ENCODE assay signal across 35 mouse cellular contexts in genomic region chr5:106557733-106558132, GRCm38 (mm10). TPM values are rescaled to one million over a fixed set of nuclear protein-coding genes. Genes with fewer than 3 reads are reported as not detected.
A peak's percentile ranks its signal among the peaks of the same experiment; 100 is the strongest.
DNase-seq lines count a peak whose midpoint lies in the region; ATAC-seq and TF ChIP-seq lines count a peak whose summit lies in the region.
"Had no signal": no experiment of that assay in that cellular context is flagged by ENCODE, and none has a peak within 500 bp of the region (broad histone marks: within the 10 kb centered on the region; RNA-seq: fewer than 3 reads in every experiment).

No protein-coding gene starts in this region.

- 31% methylated on average over 11 of the region's 11 CpGs for WGBS in forebrain, embryonic 15.5 days
- WGBS in forebrain, embryonic 13.5 days, result 25% methylated on average over 11 of the region's 11 CpGs
- WGBS in midbrain, embryonic 14.5 days, result 54% methylated on average over 11 of the region's 11 CpGs
- WGBS in midbrain, embryonic 15.5 days, result 52% methylated on average over 11 of the region's 11 CpGs
- WGBS in forebrain, postnatal 0 days, result 23% methylated on average over 11 of the region's 11 CpGs
- 30% methylated on average over 11 of the region's 11 CpGs for WGBS in stomach, postnatal 0 days

- no peak overlapping the region for H3K4me3 ChIP-seq in forebrain, embryonic 15.5 days
- H3K4me3 ChIP-seq in forebrain, embryonic 13.5 days, result no peak overlapping the region
- H3K4me3 ChIP-seq in midbrain, embryonic 14.5 days (replicated peaks; ENCODE audit: low read depth, low read length), result no peak overlapping the region
- no peak overlapping the region for H3K4me3 ChIP-seq in midbrain, embryonic 15.5 days
- no peak overlapping the region for H3K4me3 ChIP-seq in forebrain, postnatal 0 days (ENCODE audit: low read depth, low read length)
- no peak overlapping the region for H3K4me3 ChIP-seq in stomach, postnatal 0 days (ENCODE audit: low read depth, low read length)
- H3K4me3 ChIP-seq: embryonic facial prominence, embryonic 10.5 days; heart, adult 2 months; liver, embryonic 13.5 days; midbrain, embryonic 12.5 days; myocyte; stomach, embryonic 15.5 days had no signal

- H3K36me3 ChIP-seq in forebrain, embryonic 15.5 days, result no peaks in the 10 kb centered on the region
- H3K36me3 ChIP-seq in forebrain, embryonic 13.5 days (ENCODE audit: poor library complexity, severe bottlenecking), result no peaks in the 10 kb centered on the region
- no peaks in the 10 kb centered on the region for H3K36me3 ChIP-seq in midbrain, embryonic 14.5 days (ENCODE audit: control insufficient read depth, insufficient read depth, low read length)
- H3K36me3 ChIP-seq in midbrain, embryonic 15.5 days (replicated peaks), result no peaks in the 10 kb centered on the region
- no peaks in the 10 kb centered on the region for H3K36me3 ChIP-seq in forebrain, postnatal 0 days (ENCODE audit: insufficient read depth)
- H3K36me3 ChIP-seq in stomach, postnatal 0 days (ENCODE audit: control insufficient read depth, insufficient read depth, low read length), result no peaks in the 10 kb centered on the region
- H3K36me3 ChIP-seq: embryonic facial prominence, embryonic 10.5 days; liver, embryonic 13.5 days; midbrain, embryonic 12.5 days; stomach, embryonic 15.5 days had no signal

- H3K27ac ChIP-seq in forebrain, embryonic 15.5 days (replicated peaks), result no peak overlapping the region
- H3K27ac ChIP-seq in forebrain, embryonic 13.5 days, result no peak overlapping the region
- H3K27ac ChIP-seq in midbrain, embryonic 14.5 days (replicated peaks; ENCODE audit: low read depth, low read length), result 0 out of 2 replicates have a peak overlapping the region, but pooled peaks have one; percentile 26
- H3K27ac ChIP-seq in midbrain, embryonic 15.5 days, result no peak overlapping the region
- H3K27ac ChIP-seq in forebrain, postnatal 0 days (ENCODE audit: low read depth, low read length), result no peak overlapping the region
- H3K27ac ChIP-seq in stomach, postnatal 0 days (replicated peaks), result no peak overlapping the region
- H3K27ac ChIP-seq: embryonic facial prominence, embryonic 10.5 days; heart, adult 2 months; kidney, postnatal 0 days; liver, embryonic 13.5 days; stomach, embryonic 15.5 days had no signal

- TF ChIP-seq CTCF in forebrain, postnatal 0 days (IDR thresholded peaks at IDR 0.05; ENCODE audit: low read depth), result no peak
- no peak for TF ChIP-seq CTCF in stomach, postnatal 0 days (IDR thresholded peaks at IDR 0.05; ENCODE audit: low read depth)

- H3K27me3 ChIP-seq in forebrain, embryonic 15.5 days, result peaks cover 65% of the 10 kb centered on the region
- peaks cover 83% of the 10 kb centered on the region for H3K27me3 ChIP-seq in forebrain, embryonic 13.5 days
- H3K27me3 ChIP-seq in midbrain, embryonic 14.5 days (ENCODE audit: control insufficient read depth, insufficient read depth, low read length), result peaks cover 37% of the 10 kb centered on the region
- H3K27me3 ChIP-seq in midbrain, embryonic 15.5 days (replicated peaks), result peaks cover 23% of the 10 kb centered on the region
- H3K27me3 ChIP-seq in forebrain, postnatal 0 days (ENCODE audit: insufficient read depth, low read length), result peaks cover 52% of the 10 kb centered on the region
- peaks cover 6% of the 10 kb centered on the region; the same call in 1 of the 2 replicates for H3K27me3 ChIP-seq in stomach, postnatal 0 days (ENCODE audit: control insufficient read depth, insufficient read depth, low read length)

- ATAC-seq in forebrain, embryonic 15.5 days (replicated peaks), result peak; percentile 12; the same call in 1 of the 2 replicates
- no peak; the same call in 1 of the 2 replicates for ATAC-seq in forebrain, embryonic 13.5 days
- ATAC-seq in midbrain, embryonic 14.5 days (ENCODE audit: low FRiP score, low TSS enrichment), result no peak
- no peak for ATAC-seq in midbrain, embryonic 15.5 days (replicated peaks)
- peak; percentile 38; the same call in 1 of the 2 replicates for ATAC-seq in forebrain, postnatal 0 days
- ATAC-seq in stomach, postnatal 0 days (ENCODE audit: low FRiP score, low TSS enrichment), result no peak
- ATAC-seq: inflammation-experienced regulatory T-cells, adult 6 months had no signal

- DNase-seq in midbrain, embryonic 14.5 days, result no peak
- no peak for DNase-seq in forebrain, postnatal 0 days
- DNase-seq in mesoderm, embryonic 11.5 days (ENCODE audit: low read depth, low spot score), result peak; percentile 60
- no peak for DNase-seq in stomach, postnatal 0 days (ENCODE audit: low spot score)
- DNase-seq: adrenal gland, adult 8-10 months; cerebellum, adult 2 months; cerebellum, postnatal 25 days; gastrocnemius, postnatal 25 days; heart, adult 2 months; kidney, adult 18-20 months; layer of hippocampus, adult 9-11 months; liver, embryonic 13.5 days; lung, adult 2 months; lung, postnatal 14 days; right cerebral cortex, adult 18-20 months; thymus, adult 2 months had no signal

- no peak overlapping the region for H3K4me2 ChIP-seq in forebrain, embryonic 15.5 days (replicated peaks)
- H3K4me2 ChIP-seq in forebrain, embryonic 13.5 days, result no peak overlapping the region
- H3K4me2 ChIP-seq in midbrain, embryonic 14.5 days (ENCODE audit: low read length), result no peak overlapping the region
- H3K4me2 ChIP-seq in midbrain, embryonic 15.5 days, result no peak overlapping the region
- H3K4me2 ChIP-seq in forebrain, postnatal 0 days (ENCODE audit: low read depth), result no peak overlapping the region
- H3K4me2 ChIP-seq in stomach, postnatal 0 days (replicated peaks; ENCODE audit: low read depth), result no peak overlapping the region
- H3K4me2 ChIP-seq: liver, embryonic 13.5 days; midbrain, embryonic 12.5 days; stomach, embryonic 15.5 days had no signal

- TF ChIP-seq EP300 in stomach, postnatal 0 days (optimal IDR thresholded peaks at IDR 0.05), result no peak

- no peak overlapping the region for H3K9ac ChIP-seq in forebrain, embryonic 15.5 days (replicated peaks)
- no peak overlapping the region for H3K9ac ChIP-seq in forebrain, embryonic 13.5 days
- H3K9ac ChIP-seq in midbrain, embryonic 14.5 days (replicated peaks; ENCODE audit: low read length), result no peak overlapping the region
- no peak overlapping the region for H3K9ac ChIP-seq in midbrain, embryonic 15.5 days
- H3K9ac ChIP-seq in forebrain, postnatal 0 days, result no peak overlapping the region
- no peak overlapping the region for H3K9ac ChIP-seq in stomach, postnatal 0 days (ENCODE audit: low read length)
- H3K9ac ChIP-seq: liver, embryonic 13.5 days; midbrain, embryonic 12.5 days; stomach, embryonic 15.5 days had no signal

- H3K4me1 ChIP-seq in forebrain, embryonic 15.5 days, result peaks cover 42% of the 10 kb centered on the region
- peaks cover 46% of the 10 kb centered on the region for H3K4me1 ChIP-seq in forebrain, embryonic 13.5 days
- H3K4me1 ChIP-seq in midbrain, embryonic 14.5 days (ENCODE audit: control insufficient read depth, insufficient read depth, low read length), result peaks cover 40% of the 10 kb centered on the region
- H3K4me1 ChIP-seq in midbrain, embryonic 15.5 days, result peaks cover 34% of the 10 kb centered on the region
- peaks cover 5% of the 10 kb centered on the region for H3K4me1 ChIP-seq in forebrain, postnatal 0 days (ENCODE audit: insufficient read depth)
- H3K4me1 ChIP-seq in stomach, postnatal 0 days (replicated peaks; ENCODE audit: control insufficient read depth, insufficient read depth), result 0 out of 2 replicates have a peak, but pooled peaks cover 3% of the 10 kb centered on the region
- H3K4me1 ChIP-seq: liver, embryonic 13.5 days had no signal

- no peaks in the 10 kb centered on the region for H3K9me3 ChIP-seq in forebrain, embryonic 15.5 days
- no peaks in the 10 kb centered on the region for H3K9me3 ChIP-seq in forebrain, embryonic 13.5 days (replicated peaks)
- no peaks in the 10 kb centered on the region for H3K9me3 ChIP-seq in midbrain, embryonic 14.5 days (ENCODE audit: control insufficient read depth, low read length)
- no peaks in the 10 kb centered on the region for H3K9me3 ChIP-seq in midbrain, embryonic 15.5 days
- H3K9me3 ChIP-seq in forebrain, postnatal 0 days (ENCODE audit: low read length), result no peaks in the 10 kb centered on the region
- H3K9me3 ChIP-seq in stomach, postnatal 0 days (ENCODE audit: control insufficient read depth, low read length), result no peaks in the 10 kb centered on the region
- H3K9me3 ChIP-seq: embryonic facial prominence, embryonic 10.5 days; liver, embryonic 13.5 days; midbrain, embryonic 12.5 days; stomach, embryonic 15.5 days had no signal

RNA-seq across cellular contexts. Expression of gene Gm17304, which starts 51.2 kb away (rescaled TPM):
- not detected in 2 replicates for polyA plus RNA-seq in forebrain, embryonic 15.5 days (2015; fragmentation: Nextera tagmentation; extraction: Ambion mirVana)
- polyA plus RNA-seq in forebrain, embryonic 13.5 days (2015; fragmentation: Nextera tagmentation; extraction: Ambion mirVana), result not detected in 2 replicates
- polyA plus RNA-seq in midbrain, embryonic 14.5 days (2014; fragmentation: Nextera tagmentation; extraction: Ambion mirVana), result not detected in 2 replicates
- not detected in 2 replicates for polyA plus RNA-seq in midbrain, embryonic 15.5 days (2015; fragmentation: Nextera tagmentation; extraction: Ambion mirVana)
- not detected in 2 replicates for total RNA-seq in forebrain, postnatal 0 days (2014; rRNA removed)
- not detected in 2 replicates for polyA plus RNA-seq in forebrain, postnatal 0 days (2015; fragmentation: Nextera tagmentation; extraction: Ambion mirVana)
- polyA plus RNA-seq in stomach, postnatal 0 days (2015; fragmentation: Nextera tagmentation; extraction: Ambion mirVana), result not detected in 2 replicates
- total RNA-seq: adrenal gland, adult 8-10 months; gastrocnemius, postnatal 25 days; heart, adult 2 months; heart, postnatal 25 days; left cerebral cortex, adult 18-20 months; left cerebral cortex, postnatal 36 days; megakaryocyte progenitor cell, adult 5-6 weeks; MEL had no signal
- polyA plus RNA-seq: C2C12; cerebellum, adult 2 months; embryonic facial prominence, embryonic 10.5 days; heart, adult 2 months; heart, embryonic 14.5 days; inflammation-experienced regulatory T-cells, adult 6 months; kidney, postnatal 0 days; large intestine, adult 2 months; limb, embryonic 14.5 days; liver, embryonic 13.5 days; lung, adult 2 months; midbrain, embryonic 12.5 days; myocyte; stomach, embryonic 15.5 days; thymus, adult 2 months; urinary bladder, adult 2 months had no signal

Comparison
In these comparisons a context has a peak if more than half of its experiments do, and no peak if none do; other contexts are left out.
1. ATAC-seq: peak in forebrain, embryonic 15.5 days (single experiment) and forebrain, postnatal 0 days (single experiment); none in forebrain, embryonic 13.5 days (single experiment), midbrain, embryonic 14.5 days (single experiment), midbrain, embryonic 15.5 days (single experiment) and stomach, postnatal 0 days (single experiment).